Mouse (Mus musculus): Measurements from ENCODE around the gene Shtn1. TPM values are rescaled to one million over a fixed set of nuclear protein-coding genes. Genes with fewer than 3 reads are reported as not detected.
A peak's percentile ranks its signal among the peaks of the same experiment; 100 is the strongest.

Shtn1 gene
- polyA plus RNA-seq, 1 experiment, result 31.1 TPM

GRCm38 (mm10) chr19:58975216-58975863 is 100.6 kb downstream of the Shtn1 start:
- DNase-seq (ENCODE audit: extremely low spot score in 1 of 2, low spot score in 1 of 2), result no peak

GRCm38 (mm10) chr19:58974126-58974525 is 101.8 kb downstream of the Shtn1 start:
- DNase-seq (ENCODE audit: extremely low spot score in 1 of 2, low spot score in 1 of 2), result no peak

GRCm38 (mm10) chr19:58970826-58971225 is 105.1 kb downstream of the Shtn1 start:
- DNase-seq (ENCODE audit: extremely low spot score in 1 of 2, low spot score in 1 of 2), result no peak

GRCm38 (mm10) chr19:58968731-58969506 is 107.0 kb downstream of the Shtn1 start:
- no peak for DNase-seq (ENCODE audit: extremely low spot score in 1 of 2, low spot score in 1 of 2)

GRCm38 (mm10) chr19:58963011-58963410 is 112.9 kb downstream of the Shtn1 start:
- DNase-seq (ENCODE audit: extremely low spot score in 1 of 2, low spot score in 1 of 2), result no peak

GRCm38 (mm10) chr19:58954779-58955178 is 121.1 kb downstream of the Shtn1 start:
- DNase-seq (ENCODE audit: extremely low spot score in 1 of 2, low spot score in 1 of 2), result no peak

- DNase-seq (ENCODE audit: extremely low spot score in 1 of 2, low spot score in 1 of 2), result no peak
Measured at GRCm38 (mm10) chr19:58952236-58952635, 123.7 kb downstream of the Shtn1 start.

GRCm38 (mm10) chr19:58951521-58951920 is 124.4 kb downstream of the Shtn1 start:
- no peak for DNase-seq (ENCODE audit: extremely low spot score in 1 of 2, low spot score in 1 of 2)

GRCm38 (mm10) chr19:58945959-58946358 is 129.9 kb downstream of the Shtn1 start:
- no peak for DNase-seq (ENCODE audit: extremely low spot score in 1 of 2, low spot score in 1 of 2)

GRCm38 (mm10) chr19:58942841-58943828 is 132.8 kb downstream of the Shtn1 start, which contains the start of the genes Eno4 and Hspa12a:
Gene Eno4 (plus strand): TSS chr19:58943425.
Gene Hspa12a (minus strand): TSS chr19:58943654.
- peak; percentile 90 to 95 for DNase-seq (ENCODE audit: extremely low spot score in 1 of 2, low spot score in 1 of 2)

GRCm38 (mm10) chr19:58933062-58933461 is 142.8 kb downstream of the Shtn1 start:
- no peak for DNase-seq (ENCODE audit: extremely low spot score in 1 of 2, low spot score in 1 of 2)

- no peak for DNase-seq (ENCODE audit: extremely low spot score in 1 of 2, low spot score in 1 of 2)
Measured at GRCm38 (mm10) chr19:58931081-58931800, 144.7 kb downstream of the Shtn1 start.

Other genes with a start within 250 kb of the Shtn1 start
- gene Eno4, start 132.7 kb downstream of the Shtn1 start, polyA plus RNA-seq (2012; rRNA removed), result 1.7 and 2.1 TPM in 2 replicates
- gene Hspa12a, start 132.4 kb downstream of the Shtn1 start, polyA plus RNA-seq (2012; rRNA removed), result 75.3 and 82.8 TPM in 2 replicates
- 2.8 and 2.9 TPM in 2 replicates for gene Vax1, start 94.0 kb upstream of the Shtn1 start, polyA plus RNA-seq (2012; rRNA removed)
- not detected in 2 replicates for gene Kcnk18, start 143.1 kb upstream of the Shtn1 start, polyA plus RNA-seq (2012; rRNA removed)
- 2.8 and 3.1 TPM in 2 replicates for gene Slc18a2, start 184.8 kb upstream of the Shtn1 start, polyA plus RNA-seq (2012; rRNA removed)
- gene Rps12-ps3, start 246.2 kb upstream of the Shtn1 start, polyA plus RNA-seq (2012; rRNA removed), result 53.7 and 89.2 TPM in 2 replicates